Mouse (Mus musculus): ENCODE measurements at regions not wholly inside any gene's neighbourhood (a gene's known extent, or its start where the extent isn't known, plus 50 kb on each side); places are given as distances from the start of the nearest gene placed in this dataset.

DNA sequence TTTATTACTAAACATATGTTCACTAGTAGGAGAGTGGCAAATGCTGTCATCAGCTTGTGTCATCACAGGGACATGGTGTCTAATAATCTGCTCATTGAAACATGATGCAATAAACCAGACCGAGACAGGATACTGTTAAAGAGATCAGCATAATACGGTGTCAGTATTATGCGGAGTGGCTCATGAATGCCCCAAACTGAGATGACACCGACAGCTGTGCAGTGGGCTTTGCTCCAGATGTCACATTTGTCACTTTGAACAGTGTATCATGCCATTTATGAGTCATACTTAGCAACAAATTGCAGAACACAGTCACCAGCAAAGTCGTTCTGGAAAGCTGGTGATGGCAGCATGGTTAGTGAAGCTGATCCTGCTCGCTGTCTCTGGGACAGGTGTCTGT lies 527.2 kb downstream of the Triml1 start:
- Histone ChIP-seq H3K4me3 (no peak overlapping the region), H3K4me1 (no peaks in the 10 kb centered on the region), H3K9ac (no peak overlapping the region), H3K27me3 (no peaks in the 10 kb centered on the region), H3K27ac (no peak overlapping the region), H3K9me3 (replicated peaks) (no peaks in the 10 kb centered on the region), H3K36me3 (ENCODE audit: poor library complexity, severe bottlenecking) (no peaks in the 10 kb centered on the region), H3K4me2 (no peak overlapping the region)
- 79% methylated on average over 6 of the region's 6 CpGs for WGBS
- ATAC-seq = 0 out of 2 replicates have a peak, but pooled peaks have one; percentile 38

DNA sequence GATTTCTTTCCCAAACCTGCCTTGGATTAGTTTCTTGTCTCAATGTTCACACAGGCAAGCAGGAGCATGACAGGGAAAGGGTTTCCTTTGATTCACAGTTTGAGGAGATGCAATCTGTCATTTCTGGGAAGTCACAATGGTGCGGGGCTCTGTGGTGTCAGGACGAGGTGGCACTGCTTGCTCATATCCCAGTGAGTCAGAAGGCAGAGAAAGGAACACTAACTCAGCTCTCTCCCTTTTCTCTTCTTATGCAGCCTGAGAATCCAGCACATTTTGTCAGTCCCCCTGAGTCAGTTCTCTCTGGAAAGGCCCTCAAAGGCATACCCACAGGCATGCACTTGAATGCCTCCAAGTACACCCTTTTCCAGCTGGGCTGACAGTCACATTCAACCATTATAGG lies 544.6 kb downstream of the Triml1 start:
- no peak for ATAC-seq
- Histone ChIP-seq H3K9ac (no peak overlapping the region), H3K36me3 (ENCODE audit: poor library complexity, severe bottlenecking) (no peaks in the 10 kb centered on the region), H3K27ac (no peak overlapping the region), H3K9me3 (replicated peaks) (no peaks in the 10 kb centered on the region), H3K4me1 (no peaks in the 10 kb centered on the region), H3K4me3 (no peak overlapping the region), H3K4me2 (no peak overlapping the region), H3K27me3 (no peaks in the 10 kb centered on the region)
- 63% methylated on average over 2 of the region's 2 CpGs for WGBS
